20 mouse cellular contexts compared by ENCODE assay signal in the genomic region with DNA sequence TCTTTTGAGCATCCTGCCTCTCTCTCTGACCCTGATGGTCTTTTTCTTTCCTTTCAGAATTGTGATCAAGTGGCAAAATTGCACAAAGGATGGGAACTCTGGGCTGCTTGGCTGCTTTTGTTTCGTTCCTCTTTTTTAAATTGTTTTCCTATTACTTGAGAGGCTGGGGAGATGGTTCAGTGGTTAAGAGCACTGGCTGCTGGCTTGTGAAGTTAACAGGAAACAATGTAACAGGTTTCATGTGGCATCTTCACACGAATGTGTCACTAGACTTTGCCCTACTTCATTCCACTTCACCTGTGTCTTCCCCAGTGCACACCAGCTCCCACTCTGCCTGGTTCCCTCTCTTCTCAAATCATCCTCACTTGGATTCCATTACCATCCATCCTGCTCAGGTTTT. TPM values are rescaled to one million over a fixed set of nuclear protein-coding genes. Genes with fewer than 3 reads are reported as not detected.
DNase-seq lines count a peak whose midpoint lies in the region; ATAC-seq and TF ChIP-seq lines count a peak whose summit lies in the region.
"Had no signal": no experiment of that assay in that cellular context is flagged by ENCODE, and none has a peak within 500 bp of the region (broad histone marks: within the 10 kb centered on the region; RNA-seq: fewer than 3 reads in every experiment).

No protein-coding gene starts in this region.

- peak overlapping the region; percentile 64; the same call in 1 of the 2 replicates for H3K27ac ChIP-seq in layer of hippocampus, adult 2 months
- H3K27ac ChIP-seq in intestine, embryonic 16.5 days (ENCODE audit: low read length), result no peak overlapping the region
- no peak overlapping the region for H3K27ac ChIP-seq in forebrain, embryonic 15.5 days (replicated peaks)
- H3K27ac ChIP-seq: embryonic facial prominence, embryonic 10.5 days; forebrain, embryonic 13.5 days; gastrocnemius, adult 2 months; heart, embryonic 10.5 days; hindbrain, embryonic 13.5 days had no signal

- no peak for TF ChIP-seq CTCF in layer of hippocampus, adult 2 months (conservative IDR thresholded peaks at IDR 0.05)

- no peak overlapping the region for H3K4me2 ChIP-seq in intestine, embryonic 16.5 days (ENCODE audit: low read depth, low read length)
- no peak overlapping the region for H3K4me2 ChIP-seq in forebrain, embryonic 15.5 days (replicated peaks)
- H3K4me2 ChIP-seq: forebrain, embryonic 13.5 days; hindbrain, embryonic 13.5 days had no signal

- no peaks in the 10 kb centered on the region for H3K36me3 ChIP-seq in intestine, embryonic 16.5 days (ENCODE audit: control insufficient read depth, insufficient read depth, low read length)
- no peaks in the 10 kb centered on the region for H3K36me3 ChIP-seq in forebrain, embryonic 15.5 days
- H3K36me3 ChIP-seq: embryonic facial prominence, embryonic 10.5 days; heart, embryonic 10.5 days; hindbrain, embryonic 13.5 days had no signal

- no peak overlapping the region for H3K4me3 ChIP-seq in layer of hippocampus, adult 2 months
- H3K4me3 ChIP-seq in intestine, embryonic 16.5 days (ENCODE audit: low read length), result no peak overlapping the region
- no peak overlapping the region for H3K4me3 ChIP-seq in forebrain, embryonic 15.5 days
- H3K4me3 ChIP-seq: embryonic facial prominence, embryonic 10.5 days; forebrain, embryonic 13.5 days; gastrocnemius, adult 2 months; heart, embryonic 10.5 days; hindbrain, embryonic 13.5 days had no signal

- peaks cover 2% of the 10 kb centered on the region; the same call in 1 of the 2 replicates for H3K4me1 ChIP-seq in intestine, embryonic 16.5 days (ENCODE audit: control insufficient read depth, insufficient read depth, low read length)
- peaks cover 15% of the 10 kb centered on the region for H3K4me1 ChIP-seq in forebrain, embryonic 15.5 days

- 80% methylated on average over 2 of the region's 2 CpGs for WGBS in intestine, embryonic 16.5 days
- 73% methylated on average over 2 of the region's 2 CpGs for WGBS in forebrain, embryonic 15.5 days

- no peak for ATAC-seq in intestine, embryonic 16.5 days
- no peak for ATAC-seq in forebrain, embryonic 15.5 days (replicated peaks)
- ATAC-seq: forebrain, embryonic 13.5 days had no signal

- no peak overlapping the region for H3K9ac ChIP-seq in intestine, embryonic 16.5 days (ENCODE audit: low read depth, low read length)
- H3K9ac ChIP-seq in forebrain, embryonic 15.5 days (replicated peaks), result no peak overlapping the region
- H3K9ac ChIP-seq: forebrain, embryonic 13.5 days; hindbrain, embryonic 13.5 days had no signal

- H3K9me3 ChIP-seq in intestine, embryonic 16.5 days (ENCODE audit: control insufficient read depth, low read length), result peaks cover 5% of the 10 kb centered on the region; the same call in 1 of the 2 replicates
- H3K9me3 ChIP-seq in forebrain, embryonic 15.5 days, result no peaks in the 10 kb centered on the region
- H3K9me3 ChIP-seq: hindbrain, embryonic 13.5 days had no signal

- H3K27me3 ChIP-seq in intestine, embryonic 16.5 days (replicated peaks; ENCODE audit: control insufficient read depth, insufficient read depth, low read length), result no peaks in the 10 kb centered on the region
- no peaks in the 10 kb centered on the region for H3K27me3 ChIP-seq in forebrain, embryonic 15.5 days
- H3K27me3 ChIP-seq: forebrain, embryonic 13.5 days; hindbrain, embryonic 13.5 days had no signal

- DNase-seq in layer of hippocampus, adult 2 months (ENCODE audit: low spot score in 2 of 2), result no peak
- no peak for DNase-seq in layer of hippocampus, adult 8-10 months (ENCODE audit: low spot score in 2 of 2)
- DNase-seq in thymus, postnatal 25 days, result peak; percentile 4
- no peak for DNase-seq in thymus, postnatal 36 days
- DNase-seq in naive thymus-derived CD4-positive, alpha-beta T cell, adult 2 months (ENCODE audit: low read depth), result peak; percentile 11
- DNase-seq: adrenal gland, adult 8-10 months; adrenal gland, postnatal 36 days; gastrocnemius, adult 2 months; gastrocnemius, postnatal 25 days; heart, postnatal 4 days had no signal

RNA-seq across cellular contexts. Expression of gene Svopl, which starts 17.8 kb away (rescaled TPM):
- total RNA-seq in layer of hippocampus, adult 2 months (2021), result under 1 TPM; 0.20 to 0.54 TPM
- total RNA-seq in layer of hippocampus, adult 8-10 months (2022), result under 1 TPM; 0.45 to 0.83 (median 0.67) TPM
- polyA plus RNA-seq in intestine, embryonic 16.5 days (2015; fragmentation: Nextera tagmentation; extraction: Ambion mirVana), result 0.32 and 0.64 TPM in 2 replicates
- polyA plus RNA-seq in forebrain, embryonic 15.5 days (2015; fragmentation: Nextera tagmentation; extraction: Ambion mirVana), result 0.64 and 1.0 TPM in 2 replicates

RNA-seq across cellular contexts. Expression of gene Tmem213, which starts 44.4 kb away (rescaled TPM):
- not detected for total RNA-seq in layer of hippocampus, adult 2 months (2021)
- total RNA-seq in layer of hippocampus, adult 8-10 months (2022), result not detected
- not detected in 2 replicates for polyA plus RNA-seq in intestine, embryonic 16.5 days (2015; fragmentation: Nextera tagmentation; extraction: Ambion mirVana)
- polyA plus RNA-seq in forebrain, embryonic 15.5 days (2015; fragmentation: Nextera tagmentation; extraction: Ambion mirVana), result not detected in 2 replicates
- total RNA-seq: adrenal gland, adult 8-10 months; adrenal gland, postnatal 36 days; ES-E14; gastrocnemius, adult 2 months; gastrocnemius, postnatal 25 days; heart, postnatal 10 days; heart, postnatal 4 days had no signal
- polyA plus RNA-seq: cerebellum, adult 2 months; forebrain, embryonic 13.5 days; heart, embryonic 10.5 days; heart, embryonic 14.5 days; hindbrain, embryonic 13.5 days had no signal

RNA-seq across cellular contexts. Expression of gene Atp6v0a4, which starts 59.8 kb away (rescaled TPM):
- total RNA-seq in layer of hippocampus, adult 2 months (2021), result 1 to 10 TPM; 1.1 to 1.3 TPM
- total RNA-seq in layer of hippocampus, adult 8-10 months (2022), result 10 to 100 TPM in 2 of 4 experiments, 1 to 10 TPM in 2; 1.5 to 19.0 (median 9.9) TPM
- 5.1 and 5.4 TPM in 2 replicates for polyA plus RNA-seq in intestine, embryonic 16.5 days (2015; fragmentation: Nextera tagmentation; extraction: Ambion mirVana)
- polyA plus RNA-seq in forebrain, embryonic 15.5 days (2015; fragmentation: Nextera tagmentation; extraction: Ambion mirVana), result 0.19 and 0.38 TPM in 2 replicates
- polyA plus RNA-seq: heart, embryonic 10.5 days had no signal

Comparison
In these comparisons a context has a peak if more than half of its experiments do, and no peak if none do; other contexts are left out.
1. DNase-seq: peak in thymus, postnatal 25 days (single experiment) and naive thymus-derived CD4-positive, alpha-beta T cell, adult 2 months (single experiment); none in layer of hippocampus, adult 2 months (0 of 2), layer of hippocampus, adult 8-10 months (0 of 2) and thymus, postnatal 36 days (0 of 2).